Mouse (Mus musculus): Measurements from ENCODE around the gene Bag5. TPM values are rescaled to one million over a fixed set of nuclear protein-coding genes. Genes with fewer than 3 reads are reported as not detected.

Bag5 gene
- polyA plus RNA-seq (2014; fragmentation: Illumina TruSeq; extraction: RNeasy Lipid Tissue Mini Kit (QIAGEN cat#74804); ENCODE audit: low read depth, low replicate concordance), result 18.2 TPM

GRCm38 (mm10) chr12:111713004-111713651 is at the start of gene Bag5, which contains the start of gene Apopt1:
Bag5 (minus strand) TSS chr12:111713257.
Apopt1 (plus strand) TSS chr12:111713261.

GRCm38 (mm10) chr12:111758381-111759175 is 45.5 kb upstream of the Bag5 start, which contains the start of gene Klc1:
Klc1 (plus strand) TSS chr12:111758849.

GRCm38 (mm10) chr12:111677882-111678669 is 35.0 kb downstream of the Bag5 start, which contains the start of gene Trmt61a:
Trmt61a (plus strand) TSS chr12:111678105.

GRCm38 (mm10) chr12:111672176-111672575 is 40.9 kb downstream of the Bag5 start, which contains the start of gene Ckb:
Ckb (minus strand) TSS chr12:111672338.

Other genes starting within 250 kb of the Bag5 start
- 0.76 TPM for gene Gm266, start 227.4 kb downstream of the Bag5 start, polyA plus RNA-seq (2014; fragmentation: Illumina TruSeq; extraction: RNeasy Lipid Tissue Mini Kit (QIAGEN cat#74804); ENCODE audit: low read depth, low replicate concordance)
- gene Eif5, start 175.2 kb downstream of the Bag5 start, polyA plus RNA-seq (2014; fragmentation: Illumina TruSeq; extraction: RNeasy Lipid Tissue Mini Kit (QIAGEN cat#74804); ENCODE audit: low read depth, low replicate concordance), result 708 TPM
- 216 TPM for gene Mark3, start 138.7 kb downstream of the Bag5 start, polyA plus RNA-seq (2014; fragmentation: Illumina TruSeq; extraction: RNeasy Lipid Tissue Mini Kit (QIAGEN cat#74804); ENCODE audit: low read depth, low replicate concordance)
- gene Ckb, start 40.9 kb downstream of the Bag5 start, polyA plus RNA-seq (2014; fragmentation: Illumina TruSeq; extraction: RNeasy Lipid Tissue Mini Kit (QIAGEN cat#74804); ENCODE audit: low read depth, low replicate concordance), result 2.5 TPM
- gene Trmt61a, start 35.2 kb downstream of the Bag5 start, polyA plus RNA-seq (2014; fragmentation: Illumina TruSeq; extraction: RNeasy Lipid Tissue Mini Kit (QIAGEN cat#74804); ENCODE audit: low read depth, low replicate concordance), result not detected
- gene Apopt1, start within 50 bp of the Bag5 start, polyA plus RNA-seq (2014; fragmentation: Illumina TruSeq; extraction: RNeasy Lipid Tissue Mini Kit (QIAGEN cat#74804); ENCODE audit: low read depth, low replicate concordance), result 16.6 TPM
- 9.2 TPM for gene Klc1, start 45.6 kb upstream of the Bag5 start, polyA plus RNA-seq (2014; fragmentation: Illumina TruSeq; extraction: RNeasy Lipid Tissue Mini Kit (QIAGEN cat#74804); ENCODE audit: low read depth, low replicate concordance)
- 0.69 TPM for gene Xrcc3, start 100.6 kb upstream of the Bag5 start, polyA plus RNA-seq (2014; fragmentation: Illumina TruSeq; extraction: RNeasy Lipid Tissue Mini Kit (QIAGEN cat#74804); ENCODE audit: low read depth, low replicate concordance)
- gene Zfyve21, start 100.9 kb upstream of the Bag5 start, polyA plus RNA-seq (2014; fragmentation: Illumina TruSeq; extraction: RNeasy Lipid Tissue Mini Kit (QIAGEN cat#74804); ENCODE audit: low read depth, low replicate concordance), result 11.1 TPM
- 7.2 TPM for gene Ppp1r13b, start 194.9 kb upstream of the Bag5 start, polyA plus RNA-seq (2014; fragmentation: Illumina TruSeq; extraction: RNeasy Lipid Tissue Mini Kit (QIAGEN cat#74804); ENCODE audit: low read depth, low replicate concordance)